Mouse (Mus musculus) gastrocnemius, adult 2 months (tissue): ENCODE data around the gene Ano10. TPM values are rescaled to one million over a fixed set of nuclear protein-coding genes. Genes with fewer than 3 reads are reported as not detected.

Experiments used
- DNase-seq: peaks from one replicate; pipeline ENCODE4 v3.0.0; 2022
- H3K27ac ChIP-seq: fragments of 200-600 bp; 2 replicates; pipeline ENCODE4 v1.8.1; 2022; ENCODE audit warnings: mild to moderate bottlenecking
- H3K4me3 ChIP-seq: fragments of 200-600 bp; 2 replicates; pipeline ENCODE4 v1.8.1; 2022; ENCODE audit warnings: mild to moderate bottlenecking, moderate library complexity
- CTCF ChIP-seq: fragments of 200-600 bp; IDR thresholded peaks from 2 replicates; pipeline ENCODE4 v1.8.1; 2022; ENCODE audit warnings: antibody characterized with exemption, mild to moderate bottlenecking, moderate library complexity
- intact Hi-C: fragments of 180-260 bp; cut with DNase I; formaldehyde crosslinking; loops from one replicate; pipeline ENCODE4 v1.15.1; 2025
- total RNA-seq, 2 experiments: library from RNA; stranded (reverse); gene quantifications; 2 replicates each; pipeline ENCODE4 v1.2.3; 2021

Gene Ano10
- total RNA-seq, 2 experiments from 2014 or later, result 40.7 to 49.0 TPM

- Histone ChIP-seq H3K27ac (no peak overlapping the region), H3K4me3 (no peak overlapping the region)
- intact Hi-C loops, result no loop called here
- no peak for TF ChIP-seq CTCF
- DNase-seq, result no peak
Observed at GRCm38 (mm10) chr9:122312296-122312990, 18.2 kb upstream of the Ano10 start.

GRCm38 (mm10) chr9:122311051-122311760 is 17.0 kb upstream of the Ano10 start:
- no peak for TF ChIP-seq CTCF
- intact Hi-C loops, result no loop called here
- peak overlapping the region; percentile 81 for H3K4me3 ChIP-seq

GRCm38 (mm10) chr9:122310613-122311049 is 16.4 kb upstream of the Ano10 start:
- H3K27ac ChIP-seq, result peak overlapping the region; percentile 88
- peak; percentile 100 for TF ChIP-seq CTCF
- intact Hi-C loops, result loop anchor here (1.0 kb wide), 1 partner anchor 62 kb away; no protein-coding TSS in a partner anchor

More at GRCm38 (mm10) chr9:122311051-122311760, 17.0 kb upstream of the Ano10 start:
- no peak for DNase-seq
- peak overlapping the region; percentile 88 for H3K27ac ChIP-seq

GRCm38 (mm10) chr9:122309013-122309980 is 15.1 kb upstream of the Ano10 start:
- no peak for TF ChIP-seq CTCF
- H3K27ac ChIP-seq, result no peak overlapping the region
- intact Hi-C loops, result no loop called here
- no peak for DNase-seq
- no peak overlapping the region for H3K4me3 ChIP-seq

More at GRCm38 (mm10) chr9:122310613-122311049, 16.4 kb upstream of the Ano10 start:
- DNase-seq, result peak; percentile 86
- H3K4me3 ChIP-seq, result peak overlapping the region; percentile 81

GRCm38 (mm10) chr9:122305302-122305701 is 11.1 kb upstream of the Ano10 start:
- DNase-seq, result peak; percentile 24
- no peak for TF ChIP-seq CTCF
- intact Hi-C loops, result no loop called here
- Histone ChIP-seq H3K27ac (no peak overlapping the region), H3K4me3 (no peak overlapping the region)

- intact Hi-C loops, result loop anchor here (10.0 kb wide), 1 partner anchor 441 kb away; the partner anchor contains the start of gene Higd1a
- H3K4me3 ChIP-seq, result no peak overlapping the region
- no peak overlapping the region for H3K27ac ChIP-seq
- no peak for TF ChIP-seq CTCF
- no peak for DNase-seq
Observed at GRCm38 (mm10) chr9:122296169-122296568, 1.9 kb upstream of the Ano10 start.

DNA sequence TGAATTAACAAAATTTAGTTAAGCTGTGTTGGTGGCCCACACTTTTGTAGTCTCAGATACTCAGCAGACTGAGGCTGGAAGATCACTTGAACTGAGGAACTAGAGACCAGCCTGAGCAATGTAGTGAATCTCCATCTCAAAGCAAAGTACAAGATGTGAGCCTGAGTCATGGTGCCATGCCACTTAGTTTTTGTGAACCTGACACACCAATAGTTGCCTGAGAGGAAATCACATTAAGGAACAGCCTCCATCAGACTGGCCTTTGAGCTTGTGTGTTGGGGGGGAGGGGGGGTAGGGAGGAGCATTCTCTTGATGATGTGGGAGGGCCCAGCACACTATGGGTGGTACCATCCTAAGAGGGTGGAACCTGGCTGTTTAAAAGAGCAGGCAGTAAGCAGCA is 1.2 kb upstream of the Ano10 start:
- Histone ChIP-seq H3K4me3 (no peak overlapping the region), H3K27ac (no peak overlapping the region)
- intact Hi-C loops, result loop anchor here (10.0 kb wide), 1 partner anchor 441 kb away; the partner anchor contains the start of gene Higd1a
- no peak for TF ChIP-seq CTCF
- DNase-seq, result no peak

GRCm38 (mm10) chr9:122293865-122294241 is 370 bp downstream of the Ano10 start:
- H3K27ac ChIP-seq, result peak overlapping the region; percentile 97
- intact Hi-C loops, result loop anchor here (5.0 to 10.0 kb wide), 2 partner anchors 37 to 439 kb away; partner anchors contain the start of gene Higd1a
- peak overlapping the region; percentile 90 for H3K4me3 ChIP-seq
- DNase-seq, result no peak
- no peak for TF ChIP-seq CTCF

- no peak overlapping the region for H3K4me3 ChIP-seq
- H3K27ac ChIP-seq, result no peak overlapping the region
- intact Hi-C loops, result loop anchor here (5.0 to 10.0 kb wide), 2 partner anchors 33 to 435 kb away; partner anchors contain the start of gene Higd1a
- TF ChIP-seq CTCF, result no peak
- no peak for DNase-seq
Observed at GRCm38 (mm10) chr9:122290192-122290591, 4.0 kb downstream of the Ano10 start.

GRCm38 (mm10) chr9:122288416-122288815 is 5.8 kb downstream of the Ano10 start:
- intact Hi-C loops, result no loop called here
- no peak for DNase-seq
- no peak overlapping the region for H3K4me3 ChIP-seq
- no peak for TF ChIP-seq CTCF
- no peak overlapping the region for H3K27ac ChIP-seq

DNA sequence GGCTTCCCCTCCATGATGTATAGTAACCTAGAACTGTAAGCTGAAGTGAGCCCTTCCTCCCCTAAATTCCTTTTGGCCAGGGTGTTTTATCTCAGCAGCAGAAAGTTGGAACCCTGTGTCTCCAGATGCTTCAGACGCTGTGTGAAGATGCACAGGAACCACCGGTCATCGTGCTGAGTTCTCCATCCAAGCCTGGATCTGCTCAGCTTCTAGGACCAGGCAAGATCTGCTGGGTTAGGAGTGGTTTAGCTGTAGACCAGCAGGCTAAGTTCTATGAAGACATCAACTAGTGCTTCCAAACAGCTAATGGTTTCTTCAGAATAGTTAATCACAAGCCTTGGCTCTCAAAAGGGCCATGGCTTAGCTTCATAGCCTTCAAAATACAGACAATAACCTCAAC is 6.7 kb downstream of the Ano10 start:
- DNase-seq, result no peak
- Histone ChIP-seq H3K27ac (no peak overlapping the region), H3K4me3 (no peak overlapping the region)
- intact Hi-C loops, result no loop called here
- no peak for TF ChIP-seq CTCF

DNA sequence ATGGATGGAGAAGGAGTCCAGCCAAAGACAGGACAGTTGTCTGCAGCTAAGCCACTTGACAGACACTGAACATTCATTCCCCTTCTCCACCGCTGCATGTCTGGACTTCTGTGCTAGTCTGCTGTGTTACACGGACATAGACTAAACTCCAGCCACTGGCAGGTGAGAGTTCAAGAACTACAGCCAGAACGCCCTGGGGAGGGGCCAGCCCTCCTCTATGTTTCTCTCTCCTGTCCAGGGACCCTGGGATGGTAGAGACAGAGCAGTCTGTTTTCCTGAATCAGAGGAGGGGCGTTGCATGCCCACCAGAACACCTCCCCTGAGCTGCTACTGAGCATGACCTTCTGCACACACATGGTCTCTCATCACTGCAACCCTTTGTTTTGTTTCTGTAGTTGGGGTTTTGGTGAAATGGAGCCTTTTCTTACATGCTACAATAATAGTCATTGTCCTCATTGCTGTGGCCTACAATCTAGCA is 8.4 kb downstream of the Ano10 start:
- no peak for TF ChIP-seq CTCF
- DNase-seq, result no peak
- intact Hi-C loops, result no loop called here
- no peak overlapping the region for H3K4me3 ChIP-seq
- 0 out of 2 replicates have a peak overlapping the region, but pooled peaks have one; percentile 24 for H3K27ac ChIP-seq
